Mouse (Mus musculus): ENCODE measurements around the gene Ptma. TPM values are rescaled to one million over a fixed set of nuclear protein-coding genes. Genes with fewer than 3 reads are reported as not detected.
A peak's percentile ranks its signal among the peaks of the same experiment; 100 is the strongest.

The Ptma gene
- total and polyA plus RNA-seq, 2 experiments from 2014 or later = 723 to 1,399 TPM

GRCm38 (mm10) chr1:86523776-86524618, 2.5 kb upstream of the Ptma start:
- peaks cover 4% of the 10 kb centered on the region; the same call in 1 of the 2 replicates for H3K4me1 ChIP-seq (ENCODE audit: insufficient read depth, low read length)
- 90% methylated on average over 8 of the region's 8 CpGs for WGBS
- no peaks in the 10 kb centered on the region for H3K36me3 ChIP-seq (ENCODE audit: insufficient read depth, low read length)
- H3K27me3 ChIP-seq (ENCODE audit: insufficient read depth, low read length) = no peaks in the 10 kb centered on the region
- DNase-seq (ENCODE audit: low spot score) = no peak
- no peaks in the 10 kb centered on the region for H3K9me3 ChIP-seq (ENCODE audit: low read length)
- peak overlapping the region; percentile 60 for H3K9ac ChIP-seq (replicated peaks; ENCODE audit: low read length)
- ATAC-seq = no peak
- H3K4me2 ChIP-seq (ENCODE audit: low read depth, low read length) = peak overlapping the region; percentile 49
- H3K27ac ChIP-seq = peak overlapping the region; percentile 97
- no peak overlapping the region for H3K4me3 ChIP-seq (ENCODE audit: low read length)
- TF ChIP-seq CTCF (IDR thresholded peaks at IDR 0.05; ENCODE audit: low read depth) = no peak

- Histone ChIP-seq H3K4me2 (ENCODE audit: low read depth, low read length) (peak overlapping the region; percentile 76), H3K27ac (peak overlapping the region; percentile 97), H3K9ac (replicated peaks; ENCODE audit: low read length) (peak overlapping the region; percentile 60), H3K9me3 (ENCODE audit: low read length) (no peaks in the 10 kb centered on the region), H3K4me3 (ENCODE audit: low read length) (peak overlapping the region; percentile 99), H3K36me3 (ENCODE audit: insufficient read depth, low read length) (no peaks in the 10 kb centered on the region), H3K27me3 (ENCODE audit: insufficient read depth, low read length) (no peaks in the 10 kb centered on the region), H3K4me1 (ENCODE audit: insufficient read depth, low read length) (peaks cover 7% of the 10 kb centered on the region)
- ATAC-seq = peak; percentile 77
- DNase-seq (ENCODE audit: low spot score) = peak; percentile 100
- WGBS = 2% methylated on average over 53 of the region's 53 CpGs
- TF ChIP-seq CTCF (IDR thresholded peaks at IDR 0.05; ENCODE audit: low read depth) = peak; percentile 99
Measured at GRCm38 (mm10) chr1:86524619-86525498, 1.7 kb upstream of the Ptma start.

- no peaks in the 10 kb centered on the region for H3K27me3 ChIP-seq (ENCODE audit: insufficient read depth, low read length)
- no peaks in the 10 kb centered on the region for H3K9me3 ChIP-seq (ENCODE audit: low read length)
- peak overlapping the region; percentile 99 for H3K4me3 ChIP-seq (ENCODE audit: low read length)
- DNase-seq (ENCODE audit: low spot score) = peak; percentile 82
- no peak for TF ChIP-seq CTCF (IDR thresholded peaks at IDR 0.05; ENCODE audit: low read depth)
- peak overlapping the region; percentile 97 for H3K27ac ChIP-seq
- WGBS = under 1% methylated on average over 43 of the region's 44 CpGs
- H3K36me3 ChIP-seq (ENCODE audit: insufficient read depth, low read length) = no peaks in the 10 kb centered on the region; the same call in 1 of the 2 replicates
- peaks cover 7% of the 10 kb centered on the region for H3K4me1 ChIP-seq (ENCODE audit: insufficient read depth, low read length)
- peak; percentile 18 for ATAC-seq
- peak overlapping the region; percentile 76 for H3K4me2 ChIP-seq (ENCODE audit: low read depth, low read length)
- peak overlapping the region; percentile 60 for H3K9ac ChIP-seq (replicated peaks; ENCODE audit: low read length)
Measured at GRCm38 (mm10) chr1:86525499-86526115, 919 bp upstream of the Ptma start.

GRCm38 (mm10) chr1:86526789-86527598, 468 bp downstream of the Ptma start:
- Histone ChIP-seq H3K4me3 (ENCODE audit: low read length) (peak overlapping the region; percentile 99), H3K4me1 (ENCODE audit: insufficient read depth, low read length) (peaks cover 10% of the 10 kb centered on the region), H3K9ac (replicated peaks; ENCODE audit: low read length) (peak overlapping the region; percentile 100), H3K27ac (peak overlapping the region; percentile 97), H3K27me3 (ENCODE audit: insufficient read depth, low read length) (no peaks in the 10 kb centered on the region), H3K9me3 (ENCODE audit: low read length) (no peaks in the 10 kb centered on the region), H3K4me2 (ENCODE audit: low read depth, low read length) (peak overlapping the region; percentile 86), H3K36me3 (ENCODE audit: insufficient read depth, low read length) (peaks cover 8% of the 10 kb centered on the region; the same call in 1 of the 2 replicates)
- no peak for TF ChIP-seq CTCF (IDR thresholded peaks at IDR 0.05; ENCODE audit: low read depth)
- peak; percentile 47 for DNase-seq (ENCODE audit: low spot score)
- 1% methylated on average over 108 of the region's 111 CpGs for WGBS
- ATAC-seq = no peak

- Histone ChIP-seq H3K4me1 (ENCODE audit: insufficient read depth, low read length) (peaks cover 11% of the 10 kb centered on the region), H3K4me3 (ENCODE audit: low read length) (peak overlapping the region; percentile 99), H3K9me3 (ENCODE audit: low read length) (no peaks in the 10 kb centered on the region), H3K36me3 (ENCODE audit: insufficient read depth, low read length) (peaks cover 8% of the 10 kb centered on the region; the same call in 1 of the 2 replicates), H3K9ac (replicated peaks; ENCODE audit: low read length) (peak overlapping the region; percentile 100), H3K27me3 (ENCODE audit: insufficient read depth, low read length) (no peaks in the 10 kb centered on the region), H3K27ac (peak overlapping the region; percentile 97), H3K4me2 (ENCODE audit: low read depth, low read length) (peak overlapping the region; percentile 86)
- WGBS = under 1% methylated on average over 85 of the region's 89 CpGs
- TF ChIP-seq CTCF (IDR thresholded peaks at IDR 0.05; ENCODE audit: low read depth) = peak; percentile 80
- peak; percentile 93 for DNase-seq (ENCODE audit: low spot score)
- ATAC-seq = peak; percentile 15
Measured at GRCm38 (mm10) chr1:86527599-86528486, 1.3 kb downstream of the Ptma start.

Data from hindbrain, postnatal 0 days (tissue).